Mouse (Mus musculus) left cerebral cortex, adult 9 months (tissue): Measurements from ENCODE around the gene Itk.

Experiments
- DNase-seq, 2 experiments: peaks; one replicate each; pipeline ENCODE4 v3.0.0; 2022; ENCODE audit warnings: low spot score in 2 of 2

The Itk gene

DNA sequence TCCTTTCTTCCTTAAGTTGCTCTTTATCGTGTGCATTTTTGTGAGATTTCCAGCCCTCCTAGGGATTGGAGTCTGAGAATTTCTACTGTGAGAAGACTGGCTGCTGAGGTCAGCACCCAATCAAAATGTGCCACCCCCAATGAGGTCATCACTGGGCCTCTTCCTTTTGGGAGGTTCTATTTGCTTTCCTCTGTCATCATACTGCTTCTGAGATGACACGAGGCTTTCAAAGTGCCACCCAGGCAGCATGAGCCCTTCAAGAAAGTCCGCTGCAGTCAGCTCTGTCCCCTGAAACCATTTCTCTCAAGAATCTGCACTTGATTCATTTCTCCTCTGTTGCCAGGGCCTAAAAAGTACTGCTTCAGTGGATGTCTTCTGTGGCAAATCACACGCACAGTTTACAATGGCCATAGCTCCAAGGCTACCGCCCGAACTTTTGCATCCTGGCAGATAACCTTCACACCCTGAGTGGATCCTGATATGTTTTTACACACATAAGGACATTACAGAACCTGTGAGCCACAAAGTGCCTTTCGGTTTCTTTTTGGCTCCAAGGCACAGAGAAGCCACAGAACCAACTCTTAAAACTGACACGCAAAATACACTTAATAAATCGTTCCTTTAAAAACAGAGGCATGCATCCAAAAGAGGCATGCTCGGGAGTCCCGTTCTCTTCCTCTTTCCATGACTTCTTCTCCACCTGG is 80.9 kb downstream of the Itk start:
- no peak for DNase-seq

DNA sequence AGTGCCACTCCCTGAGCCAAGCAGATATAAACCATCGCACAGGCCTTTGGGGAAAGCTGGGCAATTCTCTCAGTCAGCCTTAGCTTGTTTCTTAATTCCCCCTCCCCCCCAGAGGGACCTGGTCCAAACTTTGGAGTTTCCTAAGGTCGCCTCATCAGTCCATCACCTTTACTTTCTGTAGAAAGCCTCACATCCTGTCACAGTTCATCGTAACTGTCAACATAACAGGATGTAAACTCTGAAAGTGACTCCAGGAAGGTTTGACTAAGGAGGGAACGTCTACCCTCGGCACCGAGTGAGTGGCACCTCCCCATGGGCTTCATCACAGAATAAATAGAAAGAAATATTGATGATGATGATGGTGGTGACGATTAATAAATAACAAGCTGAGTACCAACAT is 81.5 kb downstream of the Itk start:
- DNase-seq: no peak

DNA sequence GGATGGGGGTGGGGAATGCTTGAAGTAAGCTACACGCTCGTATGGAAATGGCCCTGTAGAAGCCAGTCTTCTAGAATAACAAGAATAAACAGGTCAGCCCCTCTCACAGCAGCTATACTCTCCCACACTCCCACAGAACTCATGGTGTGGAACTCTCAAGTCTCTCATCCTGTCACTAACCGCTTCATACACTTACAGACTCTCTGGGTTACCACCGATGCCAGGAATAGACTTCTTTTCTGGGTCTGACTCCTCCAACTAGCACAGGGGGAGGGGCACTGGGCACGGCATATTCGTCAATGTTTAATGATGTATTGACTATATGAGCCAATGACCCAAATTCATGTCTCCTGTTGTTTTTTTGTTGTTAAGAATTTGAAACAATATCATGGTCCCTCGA is 82.5 kb downstream of the Itk start:
- DNase-seq: no peak

DNA sequence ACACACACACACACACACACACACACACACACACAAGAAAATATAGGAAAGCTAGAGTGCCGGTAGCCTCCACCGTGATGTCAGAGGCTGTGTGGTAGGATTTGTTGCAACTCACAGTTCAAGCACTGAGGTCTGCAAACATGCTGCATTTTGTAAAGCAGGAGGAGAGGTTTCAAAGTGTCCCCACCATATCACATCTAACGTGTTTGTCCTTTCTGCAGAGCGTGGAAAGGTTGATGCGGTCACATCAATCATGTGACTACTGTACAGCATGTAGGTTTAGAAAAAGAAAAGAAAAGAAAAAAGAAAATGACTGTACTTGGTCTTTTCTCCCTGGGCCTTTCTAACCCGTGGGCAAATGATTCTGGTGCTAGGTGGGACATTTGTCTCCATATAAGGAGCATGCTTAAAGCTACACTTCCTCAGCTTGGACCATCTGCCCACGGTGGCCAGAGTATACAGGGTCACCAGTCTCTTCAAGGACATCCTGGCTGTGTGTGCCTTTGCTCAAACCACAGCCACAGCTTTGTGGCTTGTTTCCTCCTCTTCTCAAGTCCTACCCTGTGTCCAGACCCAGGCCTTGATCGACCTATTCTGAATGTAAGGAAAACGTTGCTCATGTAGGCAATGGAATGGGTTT is 83.3 kb downstream of the Itk start:
- no peak for DNase-seq

DNA sequence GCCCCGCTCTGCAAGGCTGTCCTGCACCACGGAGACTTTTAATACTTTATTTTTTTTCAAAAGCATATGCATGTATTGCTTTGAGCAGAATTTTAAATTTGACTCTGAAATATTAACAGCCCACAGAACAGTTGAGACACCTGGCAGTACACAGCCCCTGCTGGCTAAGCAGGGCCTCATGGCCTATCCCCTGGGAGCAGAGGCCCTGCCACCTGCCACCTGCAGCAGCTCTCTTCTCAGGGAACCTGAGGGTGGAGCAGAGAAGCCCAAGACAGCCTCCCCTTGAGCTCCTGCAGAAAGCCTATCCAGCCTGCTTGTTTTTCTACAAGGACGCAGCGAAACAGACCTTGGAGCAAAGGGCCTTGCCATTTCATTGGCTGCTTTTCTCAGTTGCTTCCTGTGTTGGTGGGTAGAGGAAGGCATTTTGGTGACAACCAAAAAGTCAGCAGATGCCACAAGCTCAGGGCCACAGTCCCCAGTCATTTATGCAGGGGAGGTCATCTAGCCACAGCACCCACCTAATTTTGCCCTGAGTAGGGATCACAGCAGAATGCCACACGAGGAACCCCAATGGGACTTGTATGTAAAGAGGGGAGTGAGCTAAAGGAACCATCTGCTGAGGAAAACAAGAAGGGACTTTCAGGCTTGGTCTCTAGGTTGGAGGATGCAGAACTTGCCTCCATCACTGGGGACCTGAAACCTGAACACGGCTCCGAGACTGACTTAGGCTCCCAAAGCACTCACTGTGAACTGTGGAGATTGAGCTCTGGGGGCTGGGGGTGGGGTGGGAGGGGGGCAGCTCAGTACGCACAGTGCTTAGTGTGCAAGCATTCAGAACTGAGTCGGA is 84.2 kb downstream of the Itk start:
- DNase-seq: no peak

DNA sequence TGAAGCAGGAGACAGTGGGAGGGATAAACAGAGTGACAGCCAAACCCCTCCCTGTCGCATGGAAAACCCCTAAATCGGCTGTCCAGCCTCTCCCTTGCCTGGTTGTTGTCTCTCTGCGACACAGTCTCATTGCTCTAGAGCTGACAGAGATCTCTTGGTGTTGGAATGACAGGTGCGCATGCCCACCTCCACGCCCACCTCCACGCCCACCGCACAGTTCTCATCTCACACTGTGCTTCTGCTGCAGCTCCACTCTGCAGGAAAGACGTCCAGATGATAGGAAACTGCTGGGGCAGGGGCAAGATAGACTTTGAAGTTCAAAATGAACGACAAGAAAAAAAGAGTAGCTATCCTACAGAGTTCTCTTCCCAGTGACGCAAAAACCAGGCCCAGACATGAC is 85.2 kb downstream of the Itk start:
- DNase-seq: no peak

DNA sequence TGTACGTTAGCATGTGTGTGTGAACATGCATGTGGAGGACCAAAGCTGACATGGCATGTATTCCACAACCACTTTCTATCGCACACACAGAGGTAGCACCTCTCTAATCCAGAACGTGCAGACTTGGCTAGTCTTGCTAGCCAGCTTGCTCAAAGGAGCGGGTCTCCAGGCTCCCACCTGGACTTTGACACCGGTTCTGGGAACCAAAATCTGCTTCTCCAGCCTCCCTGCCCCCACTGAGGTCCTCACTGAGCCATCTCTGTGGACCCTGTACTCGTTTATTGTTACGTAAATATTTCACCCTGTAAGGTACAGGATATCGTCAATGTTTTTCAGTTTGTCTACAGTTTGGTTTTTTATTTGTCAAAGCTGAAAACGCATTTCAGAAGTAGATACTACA is 86.8 kb downstream of the Itk start:
- no peak for DNase-seq

DNA sequence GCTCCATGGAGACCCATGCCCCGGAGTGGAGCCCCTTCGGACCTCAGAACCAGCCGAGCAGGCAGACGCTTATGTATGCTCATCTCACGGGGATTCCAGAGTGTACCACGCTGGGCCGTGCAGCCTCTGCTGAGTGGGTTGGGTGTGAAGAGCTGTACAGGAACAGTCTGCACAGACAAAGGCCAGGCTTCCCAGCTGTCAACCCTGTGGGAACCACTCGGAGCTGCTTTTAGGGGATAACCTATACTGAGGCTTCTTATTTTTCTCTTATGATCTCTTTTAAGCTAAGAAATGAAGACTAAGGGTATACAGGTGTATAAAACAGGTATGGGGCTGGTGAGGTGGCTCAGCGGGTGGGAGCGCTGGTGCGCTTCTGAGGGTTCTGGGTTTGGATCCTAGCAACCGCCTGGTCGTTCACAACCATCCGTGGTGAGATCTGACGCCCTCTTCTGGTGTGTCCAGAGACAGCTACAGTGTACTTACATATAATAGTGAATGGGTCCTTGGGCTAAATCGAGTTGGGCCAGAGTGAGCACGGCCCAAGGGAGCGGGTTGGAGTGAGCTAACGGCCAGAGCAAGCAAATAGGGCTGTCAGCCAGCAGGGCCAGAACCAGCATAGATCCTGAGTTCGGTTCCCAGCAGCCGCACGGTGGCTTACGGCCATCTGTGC is 87.6 kb downstream of the Itk start:
- DNase-seq: peak in 1 of 2 experiments; percentile 79

DNA sequence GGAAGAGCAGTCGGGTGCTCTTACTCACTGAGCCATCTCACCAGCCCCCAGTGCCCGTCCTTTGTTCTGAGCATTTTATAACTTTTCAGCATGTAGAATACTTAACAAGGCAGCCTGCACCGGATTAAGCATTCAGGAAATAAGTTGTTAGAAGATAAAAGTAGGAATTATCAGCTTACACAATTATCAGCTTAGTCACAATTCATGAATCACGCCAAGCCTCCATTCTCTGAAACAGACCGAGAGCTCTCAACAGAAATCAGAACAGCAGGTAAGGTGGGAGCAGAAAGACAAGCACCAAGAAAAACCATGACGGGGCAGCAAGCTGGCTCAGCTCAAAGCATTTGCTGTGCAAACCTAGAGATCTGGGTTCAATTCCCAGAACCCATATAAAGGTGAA is 89.4 kb downstream of the Itk start:
- no peak for DNase-seq

DNA sequence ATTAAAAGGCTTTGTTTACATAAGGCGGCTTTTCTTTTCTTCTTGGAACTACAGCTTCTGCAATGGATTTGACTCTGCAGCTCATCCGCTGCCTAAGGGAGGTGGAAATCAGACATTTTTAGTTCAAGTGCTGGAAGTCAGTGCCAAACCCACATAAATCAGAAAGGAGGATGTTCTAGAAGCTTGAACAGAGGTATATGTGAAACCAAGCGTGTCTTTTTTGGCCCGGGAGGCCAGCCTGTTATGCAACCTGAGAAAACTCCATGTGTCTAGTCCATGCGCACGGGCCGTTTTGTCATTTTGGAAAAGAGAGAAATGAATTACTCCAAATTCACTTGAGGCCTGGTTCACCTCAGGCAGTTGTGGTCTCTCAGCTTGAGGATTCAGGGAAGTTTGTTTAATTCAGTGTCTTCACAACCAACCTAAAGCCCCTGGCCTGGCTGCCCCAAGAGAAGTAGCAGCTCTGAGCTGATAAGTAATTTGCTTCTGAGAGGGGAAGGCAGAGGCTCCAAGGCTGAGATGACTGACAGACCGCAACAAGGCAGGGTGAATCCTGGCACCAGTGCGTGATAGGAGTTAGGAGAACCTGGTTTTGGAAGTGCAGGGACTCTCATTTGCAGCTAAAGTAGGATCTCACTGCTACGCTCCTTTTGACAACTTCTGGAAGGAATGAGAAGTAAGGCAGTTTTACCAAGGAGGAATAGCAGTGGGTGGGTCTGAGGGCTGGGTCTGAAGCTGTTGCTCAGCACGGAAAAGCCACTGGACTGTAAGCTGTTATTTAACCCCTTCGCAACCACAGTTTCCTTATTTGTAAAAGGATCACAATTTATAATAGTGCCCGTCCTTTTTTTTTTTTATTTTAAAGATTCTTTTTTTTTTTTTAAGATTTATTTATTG is 90.2 kb downstream of the Itk start:
- DNase-seq: peak in 1 of 2 experiments; percentile 73

DNA sequence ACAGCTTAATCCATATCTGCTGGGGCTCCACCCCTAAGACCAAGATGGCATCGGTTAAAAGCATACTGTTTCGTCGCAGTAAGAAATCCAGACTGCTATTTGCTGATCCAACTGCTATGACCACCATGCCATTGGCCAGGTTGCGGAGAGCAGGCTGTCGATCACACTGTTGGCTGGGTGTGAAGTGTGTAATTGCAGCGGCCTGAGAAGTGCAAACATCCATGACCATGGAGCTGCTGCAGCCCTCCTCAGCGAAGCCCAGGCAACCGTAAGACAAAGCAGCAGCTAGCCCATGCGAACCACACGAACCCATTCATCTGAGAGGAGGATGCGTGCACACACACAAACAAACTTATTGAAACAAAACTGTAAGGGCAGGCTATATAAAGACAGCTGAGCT is 94.9 kb downstream of the Itk start:
- no peak for DNase-seq

DNA sequence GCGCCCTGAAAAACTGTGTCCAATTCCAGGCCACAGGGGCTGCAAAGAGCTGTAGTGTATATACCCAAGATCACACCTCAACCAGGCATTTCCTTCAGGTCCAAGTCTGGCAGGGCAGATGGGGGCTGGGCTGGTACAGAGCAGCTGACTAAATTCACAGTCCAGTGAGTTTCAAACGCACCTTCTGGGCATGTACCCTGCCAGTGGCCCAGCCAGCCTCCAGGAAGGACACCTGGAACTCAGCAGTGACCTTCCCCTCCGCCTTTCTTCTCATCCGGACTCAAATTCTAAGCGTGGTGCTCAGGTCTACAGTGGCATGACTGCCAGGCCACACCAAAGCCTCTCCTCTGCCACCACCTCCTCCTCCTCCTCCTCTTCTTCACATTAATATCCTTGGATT is 95.8 kb downstream of the Itk start:
- DNase-seq: no peak

DNA sequence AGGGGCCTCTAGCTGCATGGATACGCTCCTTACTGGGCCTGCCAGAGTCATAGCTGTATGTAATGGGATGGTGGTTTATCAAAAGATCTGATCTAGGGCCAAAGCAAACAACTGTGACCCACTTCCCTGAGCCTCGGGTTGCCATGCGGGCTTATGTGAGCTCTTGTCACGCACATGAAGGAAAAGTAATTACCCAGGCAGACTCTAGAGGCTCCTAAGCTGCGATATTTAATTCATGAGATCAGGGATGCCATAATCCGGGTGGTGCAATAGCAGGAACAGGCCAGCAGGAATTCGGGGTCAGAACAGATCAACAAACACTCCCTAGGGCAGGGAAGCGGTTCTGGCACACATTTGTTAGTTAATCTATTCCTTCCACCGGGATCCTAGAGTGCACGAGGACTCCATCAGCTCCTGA is 98.3 kb downstream of the Itk start:
- DNase-seq: no peak

DNA sequence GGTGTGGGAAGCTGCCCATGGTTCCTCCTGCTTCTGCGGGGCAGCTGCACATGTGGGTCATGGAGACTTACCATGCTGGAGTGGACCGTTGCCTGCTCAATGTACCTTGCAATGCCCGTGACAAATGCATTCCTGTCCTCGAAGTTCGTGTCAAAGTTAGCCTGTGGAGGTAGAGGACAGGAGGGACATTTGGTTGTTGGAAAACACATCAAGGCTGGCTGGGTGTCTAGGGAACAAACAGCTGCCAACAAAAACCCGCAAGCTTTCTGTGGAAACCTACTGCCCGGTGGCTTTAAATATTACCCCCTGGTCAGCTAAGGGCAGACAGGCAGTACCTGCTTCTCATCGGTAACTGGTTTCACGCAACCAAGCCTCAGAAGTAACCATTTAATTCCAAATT is 99.8 kb downstream of the Itk start:
- DNase-seq: no peak

DNA sequence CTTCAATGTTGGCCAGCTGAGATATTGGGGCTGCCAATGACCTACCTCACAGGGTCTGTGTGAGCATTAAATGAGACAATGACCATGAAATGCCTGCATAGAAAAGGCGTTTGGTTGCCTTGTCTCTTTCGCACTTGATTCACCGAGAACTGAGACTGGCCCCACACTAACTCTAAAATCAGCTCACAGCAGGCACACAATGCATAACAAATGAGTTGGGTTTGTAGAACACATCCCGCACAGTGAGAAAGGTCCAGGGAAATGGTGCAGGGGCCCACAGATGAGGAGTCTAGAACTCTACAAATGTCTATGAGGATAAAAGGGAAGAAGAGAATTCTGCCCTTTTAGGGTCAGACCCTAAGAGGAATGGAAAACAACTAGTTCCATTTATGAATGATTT is 100.3 kb downstream of the Itk start:
- DNase-seq: no peak

DNA sequence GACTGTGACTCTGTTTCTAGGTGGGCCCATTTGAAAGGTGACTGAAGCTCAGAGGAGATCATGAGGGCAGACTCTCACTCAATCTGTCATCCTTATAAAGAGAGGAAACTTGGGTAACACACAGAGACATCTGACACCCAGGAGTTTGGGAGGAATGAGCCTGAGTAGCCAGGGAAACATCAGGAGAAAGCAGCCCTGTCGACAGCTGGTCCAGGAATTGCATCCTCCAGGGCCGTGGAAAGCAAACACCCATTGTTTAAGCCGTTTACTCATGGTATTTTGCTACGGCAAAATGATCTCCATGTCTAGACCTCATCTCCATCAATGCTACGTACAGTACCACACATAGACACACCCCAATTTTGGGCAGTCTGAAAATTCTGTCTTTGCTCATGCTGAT is 101.2 kb downstream of the Itk start:
- DNase-seq: no peak

DNA sequence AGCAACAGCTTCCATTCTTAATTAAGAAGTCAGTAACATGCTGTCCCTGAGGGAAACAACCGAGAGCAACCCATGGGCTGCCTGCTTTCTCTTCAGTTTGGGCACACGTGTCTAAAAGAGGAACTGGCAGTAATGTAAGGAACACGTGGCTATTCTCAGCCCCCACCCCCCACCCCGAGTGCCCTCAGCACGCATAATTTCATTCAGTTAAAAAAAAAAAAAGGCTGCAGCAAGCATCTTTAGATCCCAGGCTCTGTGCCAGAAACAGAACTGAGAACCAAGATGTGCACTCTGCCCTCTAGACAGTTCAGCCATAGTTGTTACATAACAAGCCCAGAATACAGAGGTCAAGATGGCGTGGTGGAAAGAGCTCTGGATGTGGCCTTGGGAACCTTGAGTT is 102.5 kb downstream of the Itk start:
- DNase-seq: no peak

DNA sequence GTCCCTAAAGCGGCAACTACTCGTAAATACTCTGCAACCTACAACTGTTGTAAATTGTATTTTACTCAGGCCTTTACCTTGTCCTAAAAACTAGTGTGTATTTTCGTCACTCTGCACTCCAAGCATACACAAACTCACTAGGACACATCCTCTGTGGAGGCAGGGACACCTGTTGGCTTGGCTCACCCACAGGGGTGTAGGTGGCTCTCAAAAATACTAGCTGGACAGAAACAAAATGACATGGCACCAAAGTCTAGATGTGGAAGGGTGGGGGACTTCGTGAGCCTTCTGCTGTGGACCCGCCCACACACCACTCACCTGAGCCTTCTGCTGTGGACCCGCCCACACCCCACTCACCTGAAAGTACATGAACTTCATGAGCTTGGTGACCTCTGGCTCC is 105.5 kb downstream of the Itk start:
- DNase-seq: peak in 1 of 2 experiments; percentile 69

DNA sequence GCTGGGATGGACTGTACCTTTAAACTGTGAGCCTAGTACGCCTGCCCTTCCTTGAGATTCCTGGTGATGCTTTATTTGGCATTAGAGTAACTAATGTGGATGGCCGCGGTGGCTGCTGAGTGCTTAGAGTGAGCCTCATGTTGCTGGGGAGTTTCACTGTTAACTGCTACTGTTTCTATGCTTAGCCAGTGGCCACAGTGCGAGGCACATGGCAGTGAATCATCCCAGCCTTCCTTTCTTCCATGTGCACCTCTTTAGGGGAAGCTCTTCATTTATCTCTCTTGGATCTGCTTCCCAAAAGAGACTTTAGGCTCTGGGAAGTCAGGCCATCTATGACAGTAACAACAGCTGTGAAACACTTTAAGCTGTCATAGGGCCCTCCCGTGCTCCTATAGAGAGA is 106.7 kb downstream of the Itk start:
- no peak for DNase-seq

DNA sequence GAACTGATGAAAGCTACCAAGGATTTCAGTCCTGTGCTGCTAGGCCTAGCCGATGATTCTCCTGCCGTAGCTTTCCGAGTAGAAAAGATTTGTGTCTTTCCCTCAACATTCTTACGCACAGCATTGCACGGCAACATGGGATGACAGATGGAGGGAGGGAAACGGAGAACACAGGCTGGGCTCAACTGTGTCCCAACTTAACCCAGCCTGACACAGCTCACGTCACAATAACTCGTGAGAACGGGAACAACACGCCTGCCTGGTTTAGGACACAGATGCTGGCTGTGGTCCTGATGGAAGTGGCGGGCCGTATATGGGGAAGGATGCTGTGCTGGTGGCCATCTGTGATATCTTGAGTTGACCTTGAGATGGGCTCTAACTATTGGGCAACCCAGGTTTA is 110.6 kb downstream of the Itk start:
- DNase-seq: no peak

DNA sequence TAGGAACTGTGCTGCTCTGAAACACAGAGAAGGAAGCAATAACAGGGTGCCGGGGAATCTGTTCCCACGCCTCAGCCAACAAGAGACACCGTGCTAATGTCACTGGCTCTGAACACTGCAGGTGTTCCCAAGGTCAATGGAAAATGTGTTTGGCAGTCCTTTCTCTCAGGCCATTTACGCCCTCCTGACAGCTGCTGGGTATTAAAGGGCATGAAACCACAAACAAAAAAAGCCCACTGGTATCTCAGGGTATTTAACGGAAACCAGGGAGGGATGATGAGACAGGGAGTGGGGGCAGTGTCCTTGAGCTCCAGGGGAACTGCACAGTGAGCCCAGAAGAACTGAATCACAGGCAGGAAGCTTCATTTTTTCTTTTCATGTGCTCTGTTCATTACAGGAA is 111.2 kb downstream of the Itk start:
- no peak for DNase-seq
